Mouse (Mus musculus) spleen, postnatal 36 days (tissue): ENCODE results near the gene Rsad2.

Experiments used
- DNase-seq, 2 experiments: peaks; one replicate each; pipeline ENCODE4 v3.0.0; 2022; ENCODE audit warnings: low spot score in 2 of 2, mixed read lengths in 1 of 2

The Rsad2 gene

DNA sequence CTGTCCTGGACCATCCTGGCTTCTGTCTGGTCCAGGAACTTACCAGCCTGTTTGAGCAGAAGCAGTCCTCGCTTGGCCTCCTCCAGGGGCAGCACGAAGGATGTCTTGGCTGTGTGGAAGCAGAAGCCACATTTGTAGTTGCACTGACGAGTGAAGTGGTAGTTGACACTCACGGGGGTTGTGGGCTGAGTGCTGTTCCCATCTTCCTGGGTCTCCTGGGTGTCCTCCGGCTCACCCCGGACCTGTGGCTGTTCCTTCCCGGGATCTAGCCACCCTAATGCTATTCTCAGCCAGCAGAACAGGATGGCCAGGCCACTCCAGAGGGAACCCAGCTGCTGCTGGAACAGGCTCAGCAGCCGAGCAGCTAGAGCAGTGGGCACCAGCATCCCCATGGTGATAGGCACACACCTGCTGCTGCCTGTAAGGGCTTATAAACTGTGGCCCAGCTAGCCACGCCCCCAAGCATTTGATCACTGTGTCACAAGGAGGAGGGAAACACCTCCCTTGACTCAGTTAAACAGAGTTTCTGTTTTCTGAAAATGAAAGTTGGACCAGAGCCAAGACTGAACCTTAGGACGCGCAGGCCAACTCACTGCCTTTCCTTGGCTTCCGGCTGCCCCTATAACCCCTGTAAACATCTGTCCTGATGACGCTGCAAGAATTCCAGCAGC lies at the start of gene Rsad2:
TSS of gene Rsad2 (minus strand) at position 425 of the 671 bp plus-strand sequence.
- peak; percentile 86 to 94 for DNase-seq

DNA sequence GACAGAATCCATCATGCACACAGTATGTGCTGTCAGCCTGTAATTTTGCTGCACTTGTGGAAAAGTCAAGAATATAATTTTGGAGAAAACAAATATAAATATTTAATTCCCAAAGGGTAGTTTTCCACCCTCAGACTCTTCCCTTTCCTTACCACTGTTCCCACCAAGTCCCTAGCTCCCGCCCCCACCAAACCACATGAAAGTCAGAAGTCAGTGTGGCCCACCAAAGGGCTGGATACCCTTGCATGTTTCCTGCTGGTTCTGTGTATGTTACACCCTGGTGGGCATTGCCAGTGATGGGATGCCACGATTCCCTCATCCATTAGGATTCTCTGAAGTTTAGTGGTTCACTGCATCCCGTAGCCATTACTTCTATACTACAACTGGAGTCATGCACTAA lies 44.8 kb upstream of the Rsad2 start:
- DNase-seq = no peak

DNA sequence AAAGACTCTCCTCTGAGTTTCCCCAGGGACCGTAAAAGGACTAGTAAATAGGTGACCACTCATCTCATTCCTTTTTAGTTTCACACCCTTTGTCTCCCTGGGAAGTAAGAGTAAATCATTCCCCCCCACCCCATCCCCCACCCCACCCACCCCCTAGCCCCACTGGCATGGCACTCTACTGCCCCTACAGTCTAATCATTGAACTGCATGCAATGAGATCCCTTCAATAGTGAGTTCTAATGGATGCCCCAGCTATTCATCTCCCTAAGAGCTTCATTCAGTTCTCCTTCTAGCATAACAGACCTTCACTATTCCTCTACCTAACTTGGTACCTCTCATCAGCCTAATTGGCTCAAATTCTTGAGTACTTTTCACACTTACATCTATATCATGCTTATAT lies 33.7 kb upstream of the Rsad2 start:
- no peak for DNase-seq

DNA sequence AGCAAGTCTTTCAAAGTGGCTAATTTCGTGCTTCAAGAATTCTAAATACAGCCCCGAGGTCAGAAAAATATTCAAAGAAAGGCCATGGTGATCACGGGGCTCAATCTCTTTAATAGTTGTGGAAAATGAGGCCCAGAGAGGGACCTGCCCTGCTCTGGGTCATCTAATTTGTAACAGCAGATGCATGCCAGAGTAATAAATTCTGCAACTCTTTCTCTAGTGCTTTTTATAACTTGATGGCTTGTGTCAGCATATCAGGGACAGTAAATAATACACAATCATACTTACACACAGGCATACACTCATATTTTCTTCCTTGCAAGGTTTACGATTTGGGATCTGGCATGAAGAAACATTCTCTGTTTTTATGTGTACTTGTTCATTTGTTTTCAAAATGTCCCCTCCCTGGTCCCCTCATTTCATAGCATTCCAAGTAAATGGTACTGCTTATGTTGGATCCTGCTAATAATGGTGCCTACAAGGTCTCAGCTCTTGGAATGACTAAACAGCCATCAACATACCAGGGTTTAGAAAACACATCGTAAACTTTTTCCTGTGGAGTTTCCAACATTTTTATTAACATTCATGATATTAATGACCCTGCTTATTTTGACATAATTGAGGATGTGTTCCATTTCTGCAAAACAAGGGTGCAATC lies 32.5 kb upstream of the Rsad2 start:
- DNase-seq = no peak

DNA sequence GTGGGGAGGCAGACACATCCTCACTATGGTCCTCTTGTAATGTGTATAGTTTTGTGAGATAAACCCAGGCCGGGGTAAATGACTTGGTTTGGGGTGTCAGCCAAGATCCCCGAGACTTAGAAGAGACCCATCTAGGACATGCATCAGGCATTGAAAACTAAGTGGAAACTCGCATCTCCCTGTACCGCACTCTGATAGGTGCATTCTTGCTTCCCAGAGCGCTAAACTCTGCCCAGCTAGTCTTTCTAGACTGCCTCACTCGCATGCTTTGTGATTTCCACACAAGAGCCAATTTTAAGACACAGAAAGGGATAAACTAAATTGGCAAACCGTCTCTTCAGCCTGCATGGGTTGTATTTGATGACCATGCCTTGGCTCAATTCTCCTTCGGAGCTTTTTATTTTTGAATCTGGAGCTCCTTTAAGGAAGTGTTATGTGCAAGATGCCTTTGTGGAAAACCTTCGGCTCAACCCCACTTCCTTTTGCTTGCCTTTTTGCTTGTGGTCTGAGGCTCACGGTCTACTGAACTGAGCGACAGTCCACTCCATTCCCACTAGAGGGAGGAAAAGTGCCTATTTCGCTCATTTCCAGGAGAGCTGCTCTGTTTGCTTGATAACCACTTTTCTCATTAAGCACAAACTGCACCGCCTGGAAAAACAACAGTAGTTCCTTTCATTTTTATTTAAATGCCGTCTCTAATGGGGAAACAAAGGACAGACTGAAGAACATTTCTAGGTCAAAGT lies 31.8 kb upstream of the Rsad2 start:
- peak in 1 of 2 experiments; percentile 27 for DNase-seq

DNA sequence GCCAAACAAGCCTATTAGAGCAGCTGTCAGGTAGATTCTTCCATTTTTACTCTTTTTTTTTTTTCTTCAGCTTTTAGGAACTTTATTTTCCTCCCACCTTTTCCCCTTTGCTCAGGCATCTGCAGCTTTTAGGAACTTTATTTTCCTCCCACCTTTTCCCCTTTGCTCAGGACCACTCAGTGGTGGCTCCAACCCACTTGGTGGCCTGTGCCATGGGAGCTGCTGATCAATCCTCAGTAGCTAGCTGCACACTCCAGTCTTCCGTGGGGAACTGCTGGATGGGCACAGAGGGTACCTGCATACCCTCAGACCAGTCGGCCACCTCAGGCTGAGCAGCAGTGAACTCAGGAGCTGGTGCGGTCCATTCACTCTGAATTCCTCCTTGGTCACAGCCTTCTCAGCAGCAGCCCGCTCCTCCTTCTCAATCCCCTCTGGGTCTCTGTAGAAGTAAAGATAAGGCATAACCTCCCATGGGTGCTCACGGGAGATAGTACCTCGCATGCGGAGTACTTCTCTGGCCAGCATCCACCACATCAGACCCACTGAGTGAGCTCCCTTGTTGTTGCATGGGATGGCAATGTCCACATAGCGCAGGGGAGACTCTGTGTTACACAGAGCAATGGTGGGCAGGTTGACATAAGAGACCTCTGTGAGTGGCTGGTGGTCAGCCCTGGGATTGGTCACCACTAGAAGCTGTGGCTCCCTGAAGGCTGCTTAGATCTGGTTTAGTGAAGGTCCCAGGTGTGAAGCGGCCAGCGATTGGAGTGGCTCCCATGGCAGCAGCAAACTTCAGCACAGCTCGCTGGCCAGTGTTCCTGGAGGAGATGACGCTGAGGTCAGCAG lies 29.7 kb upstream of the Rsad2 start:
- DNase-seq = peak; percentile 35 to 69

DNA sequence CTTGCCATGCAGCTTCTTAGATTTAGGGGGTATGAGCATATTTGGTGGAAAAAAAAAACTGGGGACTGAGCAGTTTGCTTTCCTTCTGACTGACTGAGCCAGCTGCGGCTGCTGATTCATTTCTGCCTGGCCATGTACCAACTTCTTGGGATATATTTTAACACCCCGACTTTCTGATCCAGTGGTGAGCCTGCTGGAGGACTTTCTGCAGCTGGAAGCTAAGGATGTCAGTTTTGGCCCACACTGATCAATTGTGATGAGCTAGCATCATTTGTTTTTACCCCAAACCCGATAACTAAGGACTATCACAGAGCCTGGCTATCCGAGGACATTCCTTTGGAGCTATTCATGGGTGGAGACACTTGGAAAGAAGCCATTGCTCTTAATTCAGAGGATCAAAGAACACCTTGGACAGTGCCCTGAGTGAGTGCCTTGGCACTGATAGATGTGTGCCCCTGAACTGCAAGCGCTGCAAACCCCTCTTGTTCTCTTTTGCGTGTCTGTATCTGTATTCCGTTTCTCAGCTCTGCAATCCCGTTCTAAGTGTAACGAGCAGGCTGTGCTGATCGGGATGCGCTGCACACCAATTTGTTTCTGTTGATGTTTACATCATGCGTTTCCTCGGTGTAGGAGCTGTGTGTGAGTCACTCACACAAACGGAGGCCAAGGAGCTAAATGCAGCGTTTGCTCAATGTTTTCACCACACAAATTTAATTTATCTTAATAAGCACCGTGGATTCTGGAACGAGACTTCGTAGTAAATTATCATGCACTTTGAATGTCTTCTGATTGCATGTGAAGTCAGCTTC lies 22.1 kb upstream of the Rsad2 start:
- DNase-seq = no peak

GRCm38 (mm10) chr12:26477198-26477597 lies 20.9 kb upstream of the Rsad2 start:
- no peak for DNase-seq

GRCm38 (mm10) chr12:26473746-26474145 lies 17.5 kb upstream of the Rsad2 start:
- no peak for DNase-seq

DNA sequence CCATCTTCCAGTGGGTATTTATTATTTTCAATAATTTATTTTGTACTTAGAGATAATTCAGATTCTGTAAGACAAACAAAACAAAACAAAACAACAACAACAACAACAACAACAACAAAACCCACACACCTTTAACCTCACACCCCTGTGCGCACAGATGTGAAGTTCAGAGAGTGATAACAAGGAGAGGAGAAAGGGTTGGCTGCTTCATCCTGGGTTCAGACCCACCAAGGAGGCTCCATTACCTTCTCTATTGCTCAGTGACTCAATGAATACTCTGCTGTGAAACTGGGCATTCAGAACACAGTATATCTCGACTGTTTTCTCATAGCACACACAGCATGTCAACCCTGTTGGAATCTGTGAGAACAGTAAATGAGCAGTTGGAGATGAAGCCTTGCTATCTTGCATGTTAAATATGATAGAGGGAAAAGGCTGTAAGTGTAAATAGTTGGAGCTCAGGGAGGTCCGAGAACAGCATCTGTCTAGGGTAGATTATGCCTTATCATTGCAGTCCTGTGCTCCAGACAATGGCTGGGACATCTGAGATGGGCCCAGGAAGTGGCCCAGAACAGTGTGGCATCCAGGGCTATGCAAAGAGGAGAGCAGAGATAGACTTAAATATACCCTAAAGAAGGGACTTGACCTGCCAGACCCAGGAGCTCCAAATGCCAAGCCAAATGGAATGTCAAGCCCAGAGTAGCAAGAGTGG lies 16.7 kb upstream of the Rsad2 start:
- peak; percentile 30 to 50 for DNase-seq

GRCm38 (mm10) chr12:26471376-26471775 lies 15.1 kb upstream of the Rsad2 start:
- no peak for DNase-seq

GRCm38 (mm10) chr12:26470042-26470409 lies 13.8 kb upstream of the Rsad2 start:
- no peak for DNase-seq

- DNase-seq = peak; percentile 86 to 89
These were observed 13.1 kb upstream of the Rsad2 start, which contains the start of gene Cmpk2 for GRCm38 (mm10) chr12:26469098-26470041. TSS of gene Cmpk2 (plus strand) at chr12:26469204.

DNA sequence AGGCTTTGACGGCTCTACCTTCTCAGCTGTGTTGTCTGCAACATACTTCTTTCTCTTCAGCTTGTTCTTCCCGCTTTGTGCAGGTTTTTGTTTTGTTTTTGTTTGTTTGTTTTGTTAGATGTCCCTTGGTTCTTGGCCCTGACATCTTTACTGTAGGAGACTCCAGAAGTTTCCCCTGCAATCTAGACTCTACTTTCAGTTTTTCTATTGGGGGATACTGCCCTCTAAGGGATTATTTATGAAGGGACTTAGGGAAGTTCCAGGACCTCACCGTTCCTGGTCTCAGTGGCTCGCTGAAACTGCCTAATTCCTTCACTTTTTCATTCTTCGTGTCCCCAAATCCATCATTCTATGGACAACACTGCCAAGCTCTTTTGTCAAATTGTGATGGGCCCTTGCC lies 9.3 kb upstream of the Rsad2 start:
- DNase-seq = no peak

GRCm38 (mm10) chr12:26460091-26460490 lies 3.8 kb upstream of the Rsad2 start:
- DNase-seq = peak in 1 of 2 experiments; percentile 12

DNA sequence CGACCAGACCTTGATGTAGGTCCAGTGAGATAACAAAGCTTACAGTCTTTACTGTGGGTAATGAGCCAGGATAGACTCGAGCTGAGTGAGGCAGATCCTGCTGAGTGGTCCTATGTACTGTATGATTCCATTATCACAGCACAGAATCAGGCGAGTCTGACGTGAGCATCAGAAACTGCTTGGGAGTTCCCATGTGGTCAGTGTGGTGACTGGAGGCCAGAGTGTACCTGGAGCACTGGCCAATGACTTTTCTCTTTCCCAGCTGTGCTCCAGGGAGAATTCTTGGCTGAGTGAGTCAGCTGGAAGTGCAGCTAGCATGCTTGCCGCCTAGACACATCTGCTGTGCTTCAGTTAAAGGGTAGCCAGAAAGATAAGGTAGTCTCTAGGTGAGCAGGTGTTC lies 1.6 kb downstream of the Rsad2 start:
- no peak for DNase-seq

- no peak for DNase-seq
These were observed 3.3 kb downstream of the Rsad2 start for GRCm38 (mm10) chr12:26452951-26453350.

- peak; percentile 32 to 56 for DNase-seq
These were observed 5.1 kb downstream of the Rsad2 start for GRCm38 (mm10) chr12:26451150-26451549.

- DNase-seq = no peak
These were observed 6.8 kb downstream of the Rsad2 start for GRCm38 (mm10) chr12:26449483-26449882.
